In genomic region chr4:140159617-140160016, GRCm38 (mm10) we compare ENCODE assay signal across 14 mouse cellular contexts.
DNase-seq lines count a peak whose midpoint lies in the region; ATAC-seq and TF ChIP-seq lines count a peak whose summit lies in the region.
"Had no signal": no experiment of that assay in that cellular context is flagged by ENCODE, and none has a peak within 500 bp of the region (broad histone marks: within the 10 kb centered on the region; RNA-seq: fewer than 3 reads in every experiment).

No protein-coding gene starts in this region.

- no peaks in the 10 kb centered on the region for H3K9me3 ChIP-seq in hindbrain, postnatal 0 days (ENCODE audit: low read length)
- H3K9me3 ChIP-seq in hindbrain, embryonic 12.5 days (replicated peaks), result no peaks in the 10 kb centered on the region; the same call in 1 of the 2 replicates
- H3K9me3 ChIP-seq in midbrain, embryonic 10.5 days (replicated peaks), result 0 out of 2 replicates have a peak, but pooled peaks cover 3% of the 10 kb centered on the region
- 0 out of 2 replicates have a peak, but pooled peaks cover 5% of the 10 kb centered on the region for H3K9me3 ChIP-seq in midbrain, embryonic 13.5 days
- H3K9me3 ChIP-seq: limb, embryonic 15.5 days had no signal

- no peak for ATAC-seq in hindbrain, postnatal 0 days
- ATAC-seq in hindbrain, embryonic 12.5 days (ENCODE audit: low FRiP score), result no peak
- no peak for ATAC-seq in midbrain, embryonic 13.5 days
- peak; percentile 17; the same call in 1 of the 2 replicates for ATAC-seq in granulocyte monocyte progenitor cell, adult 5-6 weeks (replicated peaks; ENCODE audit: poor library complexity, severe bottlenecking)
- ATAC-seq: forebrain, embryonic 16.5 days had no signal

- H3K9ac ChIP-seq in hindbrain, postnatal 0 days (replicated peaks; ENCODE audit: low read length), result no peak overlapping the region
- no peak overlapping the region for H3K9ac ChIP-seq in hindbrain, embryonic 12.5 days
- no peak overlapping the region for H3K9ac ChIP-seq in midbrain, embryonic 13.5 days (replicated peaks)
- H3K9ac ChIP-seq: limb, embryonic 15.5 days had no signal

- H3K36me3 ChIP-seq in hindbrain, postnatal 0 days (ENCODE audit: insufficient read depth, low read length), result 0 out of 2 replicates have a peak, but pooled peaks cover 6% of the 10 kb centered on the region
- H3K36me3 ChIP-seq in hindbrain, embryonic 12.5 days, result no peaks in the 10 kb centered on the region
- no peaks in the 10 kb centered on the region for H3K36me3 ChIP-seq in midbrain, embryonic 10.5 days
- peaks cover 4% of the 10 kb centered on the region; the same call in 1 of the 2 replicates for H3K36me3 ChIP-seq in midbrain, embryonic 13.5 days
- H3K36me3 ChIP-seq: limb, embryonic 15.5 days had no signal

- no peak overlapping the region for H3K4me2 ChIP-seq in hindbrain, postnatal 0 days (ENCODE audit: low read depth, low read length)
- H3K4me2 ChIP-seq in hindbrain, embryonic 12.5 days (replicated peaks), result no peak overlapping the region
- H3K4me2 ChIP-seq in midbrain, embryonic 13.5 days (replicated peaks), result no peak overlapping the region
- H3K4me2 ChIP-seq: limb, embryonic 15.5 days had no signal

- 44% methylated on average over 3 of the region's 3 CpGs for WGBS in hindbrain, postnatal 0 days
- WGBS in hindbrain, embryonic 12.5 days, result 47% methylated on average over 3 of the region's 3 CpGs
- 47% methylated on average over 3 of the region's 3 CpGs for WGBS in midbrain, embryonic 10.5 days
- WGBS in midbrain, embryonic 13.5 days, result 34% methylated on average over 3 of the region's 3 CpGs

- DNase-seq in hindbrain, postnatal 0 days (ENCODE audit: low spot score), result peak; percentile 32
- DNase-seq in midbrain, embryonic 10.5 days (ENCODE audit: low spot score), result peak; percentile 35
- DNase-seq in ZHBTc4 (ENCODE audit: low read depth, low spot score), result peak; percentile 88
- DNase-seq in layer of hippocampus, adult 9-11 months, result no peak
- no peak for DNase-seq in urinary bladder, postnatal 10 days (ENCODE audit: low spot score)
- DNase-seq: heart, adult 11 months; kidney, adult 18-20 months; layer of hippocampus, postnatal 36 days; right cerebral cortex, adult 18-20 months had no signal

- H3K4me3 ChIP-seq in hindbrain, postnatal 0 days (ENCODE audit: low read length), result no peak overlapping the region
- H3K4me3 ChIP-seq in hindbrain, embryonic 12.5 days, result no peak overlapping the region
- H3K4me3 ChIP-seq in midbrain, embryonic 10.5 days, result no peak overlapping the region
- H3K4me3 ChIP-seq in midbrain, embryonic 13.5 days (replicated peaks), result no peak overlapping the region
- H3K4me3 ChIP-seq: limb, embryonic 15.5 days had no signal

- TF ChIP-seq CTCF in hindbrain, postnatal 0 days (IDR thresholded peaks at IDR 0.05; ENCODE audit: low read depth), result peak; percentile 60

- H3K27ac ChIP-seq in hindbrain, postnatal 0 days, result no peak overlapping the region
- no peak overlapping the region for H3K27ac ChIP-seq in hindbrain, embryonic 12.5 days
- H3K27ac ChIP-seq in midbrain, embryonic 10.5 days (replicated peaks), result no peak overlapping the region
- H3K27ac ChIP-seq in midbrain, embryonic 13.5 days, result no peak overlapping the region
- H3K27ac ChIP-seq: limb, embryonic 15.5 days had no signal

- no peaks in the 10 kb centered on the region for H3K27me3 ChIP-seq in hindbrain, postnatal 0 days (ENCODE audit: insufficient read depth, low read length)
- no peaks in the 10 kb centered on the region for H3K27me3 ChIP-seq in hindbrain, embryonic 12.5 days
- no peaks in the 10 kb centered on the region; the same call in 1 of the 2 replicates for H3K27me3 ChIP-seq in midbrain, embryonic 10.5 days (ENCODE audit: low read depth, poor library complexity, severe bottlenecking)
- no peaks in the 10 kb centered on the region for H3K27me3 ChIP-seq in midbrain, embryonic 13.5 days
- H3K27me3 ChIP-seq: limb, embryonic 15.5 days had no signal

- H3K4me1 ChIP-seq in hindbrain, postnatal 0 days (ENCODE audit: insufficient read depth, low read length), result peaks cover 19% of the 10 kb centered on the region
- peaks cover 13% of the 10 kb centered on the region for H3K4me1 ChIP-seq in hindbrain, embryonic 12.5 days
- H3K4me1 ChIP-seq in midbrain, embryonic 10.5 days, result peaks cover 18% of the 10 kb centered on the region
- peaks cover 18% of the 10 kb centered on the region for H3K4me1 ChIP-seq in midbrain, embryonic 13.5 days (replicated peaks)

Comparison
In these comparisons a context has a peak if more than half of its experiments do, and no peak if none do; other contexts are left out.
1. DNase-seq: peak in hindbrain, postnatal 0 days (single experiment), midbrain, embryonic 10.5 days (single experiment) and ZHBTc4 (single experiment); none in layer of hippocampus, adult 9-11 months (single experiment) and urinary bladder, postnatal 10 days (single experiment).